Mouse (Mus musculus) thymus, postnatal 4 days (tissue): Measurements from ENCODE around the gene Mpped1.

ENCODE experiments used
- DNase-seq: peaks from one replicate; pipeline ENCODE4 v3.0.0; 2021

Mpped1 gene

GRCm38 (mm10) chr15:83796924-83797323 lies 17.7 kb downstream of the Mpped1 start:
- DNase-seq = no peak

- DNase-seq = no peak
Observed at GRCm38 (mm10) chr15:83798964-83799363, 19.7 kb downstream of the Mpped1 start.

- DNase-seq = no peak
Observed at GRCm38 (mm10) chr15:83801011-83801410, 21.7 kb downstream of the Mpped1 start.

GRCm38 (mm10) chr15:83814106-83814505 lies 34.8 kb downstream of the Mpped1 start:
- no peak for DNase-seq

- no peak for DNase-seq
Observed at GRCm38 (mm10) chr15:83828011-83828410, 48.7 kb downstream of the Mpped1 start.

GRCm38 (mm10) chr15:83829226-83829625 lies 50.0 kb downstream of the Mpped1 start:
- DNase-seq = no peak

GRCm38 (mm10) chr15:83832265-83832664 lies 53.0 kb downstream of the Mpped1 start:
- no peak for DNase-seq

GRCm38 (mm10) chr15:83840950-83841719 lies 61.9 kb downstream of the Mpped1 start:
- DNase-seq = no peak

GRCm38 (mm10) chr15:83842419-83842818 lies 63.2 kb downstream of the Mpped1 start:
- no peak for DNase-seq

- no peak for DNase-seq
Observed at GRCm38 (mm10) chr15:83842915-83843789, 63.9 kb downstream of the Mpped1 start.

GRCm38 (mm10) chr15:83845734-83846133 lies 66.5 kb downstream of the Mpped1 start:
- no peak for DNase-seq

- DNase-seq = no peak
Observed at GRCm38 (mm10) chr15:83846592-83846991, 67.3 kb downstream of the Mpped1 start.

GRCm38 (mm10) chr15:83847512-83847911 lies 68.2 kb downstream of the Mpped1 start:
- DNase-seq = no peak

GRCm38 (mm10) chr15:83848193-83848592 lies 68.9 kb downstream of the Mpped1 start:
- DNase-seq = no peak

GRCm38 (mm10) chr15:83853400-83853811 lies 74.1 kb downstream of the Mpped1 start:
- no peak for DNase-seq

- peak; percentile 67 for DNase-seq
Observed at GRCm38 (mm10) chr15:83857129-83857528, 77.9 kb downstream of the Mpped1 start.

GRCm38 (mm10) chr15:83865626-83866025 lies 86.4 kb downstream of the Mpped1 start:
- DNase-seq = no peak

- peak; percentile 16 for DNase-seq
Observed at GRCm38 (mm10) chr15:83870936-83871335, 91.7 kb downstream of the Mpped1 start.

- DNase-seq = no peak
Observed at GRCm38 (mm10) chr15:83877155-83877866, 98.0 kb downstream of the Mpped1 start.

- DNase-seq = no peak
Observed at GRCm38 (mm10) chr15:83877898-83878297, 98.6 kb downstream of the Mpped1 start.

GRCm38 (mm10) chr15:83879845-83880244 lies 100.6 kb downstream of the Mpped1 start:
- peak; percentile 45 for DNase-seq

- no peak for DNase-seq
Observed at GRCm38 (mm10) chr15:83883821-83884220, 104.6 kb downstream of the Mpped1 start.

GRCm38 (mm10) chr15:83884291-83884690 lies 105.0 kb downstream of the Mpped1 start:
- no peak for DNase-seq
